Mouse (Mus musculus): Measurements from ENCODE around the gene Ncdn. TPM values are rescaled to one million over a fixed set of nuclear protein-coding genes. Genes with fewer than 3 reads are reported as not detected.
A peak's percentile ranks its signal among the peaks of the same experiment; 100 is the strongest.

Gene Ncdn
- total RNA-seq, 2 experiments from 2014 or later = 12.5 to 15.0 TPM

- no peak for DNase-seq
- intact Hi-C loops (cut with DNase I) = no loop called here
These were observed 1.6 kb upstream of the Ncdn start for GRCm38 (mm10) chr4:126754736-126755374.

- DNase-seq = no peak
- intact Hi-C loops (cut with DNase I) = no loop called here
These were observed 983 bp upstream of the Ncdn start for GRCm38 (mm10) chr4:126754231-126754611.

- no peak for DNase-seq
- intact Hi-C loops (cut with DNase I) = loop anchor here (2.0 kb wide), 1 partner anchor 88 kb away; no protein-coding TSS in a partner anchor
These were observed 563 bp downstream of the Ncdn start for GRCm38 (mm10) chr4:126752608-126753141.

GRCm38 (mm10) chr4:126752024-126752607 lies 1.1 kb downstream of the Ncdn start:
- intact Hi-C loops (cut with DNase I) = loop anchor here (2.0 kb wide), 1 partner anchor 89 kb away; no protein-coding TSS in a partner anchor
- no peak for DNase-seq

GRCm38 (mm10) chr4:126751556-126752023 lies 1.6 kb downstream of the Ncdn start:
- no peak for DNase-seq
- intact Hi-C loops (cut with DNase I) = loop anchor here (2.0 kb wide), 1 partner anchor 89 kb away; no protein-coding TSS in a partner anchor

GRCm38 (mm10) chr4:126750863-126751555 lies 2.2 kb downstream of the Ncdn start:
- intact Hi-C loops (cut with DNase I) = no loop called here
- DNase-seq = no peak

- peak; percentile 66 to 72 for DNase-seq
- intact Hi-C loops (cut with DNase I) = no loop called here
These were observed 3.1 kb downstream of the Ncdn start for GRCm38 (mm10) chr4:126750046-126750683.

- no peak for DNase-seq
- intact Hi-C loops (cut with DNase I) = no loop called here
These were observed 3.7 kb downstream of the Ncdn start for GRCm38 (mm10) chr4:126749553-126749952.

GRCm38 (mm10) chr4:126748381-126748780 lies 4.9 kb downstream of the Ncdn start:
- intact Hi-C loops (cut with DNase I) = no loop called here

GRCm38 (mm10) chr4:126746194-126746840 lies 6.9 kb downstream of the Ncdn start:
- DNase-seq = no peak
- intact Hi-C loops (cut with DNase I) = loop anchor here (1.0 kb wide), 1 partner anchor 93 kb away; no protein-coding TSS in a partner anchor

More at GRCm38 (mm10) chr4:126748381-126748780, 4.9 kb downstream of the Ncdn start:
- DNase-seq = no peak

- intact Hi-C loops (cut with DNase I) = loop anchor here (1.0 kb wide), 1 partner anchor 94 kb away; no protein-coding TSS in a partner anchor
- peak; percentile 55 to 74 for DNase-seq
These were observed 7.6 kb downstream of the Ncdn start for GRCm38 (mm10) chr4:126745506-126746193.

- intact Hi-C loops (cut with DNase I) = loop anchor here (5.0 kb wide), 2 partner anchors 68 to 113 kb away; partner anchors contain the start of gene Psmb2
- DNase-seq = no peak
These were observed 8.4 kb downstream of the Ncdn start for GRCm38 (mm10) chr4:126744831-126745230.

GRCm38 (mm10) chr4:126743713-126744112 lies 9.5 kb downstream of the Ncdn start:
- no peak for DNase-seq
- intact Hi-C loops (cut with DNase I) = loop anchor here (5.0 kb wide), 2 partner anchors 66 to 111 kb away; partner anchors contain the start of gene Psmb2

- no peak for DNase-seq
- intact Hi-C loops (cut with DNase I) = loop anchor here (5.0 kb wide), 2 partner anchors 66 to 111 kb away; partner anchors contain the start of gene Psmb2
These were observed 10.3 kb downstream of the Ncdn start for GRCm38 (mm10) chr4:126742976-126743375.

- DNase-seq = peak; percentile 79 to 85
- intact Hi-C loops (cut with DNase I) = loop anchor here (1.0 to 5.0 kb wide), 4 partner anchors 64 to 187 kb away; partner anchors contain the start of gene Psmb2
These were observed 11.8 kb downstream of the Ncdn start for GRCm38 (mm10) chr4:126741448-126741847.

- no peak for DNase-seq
- intact Hi-C loops (cut with DNase I) = loop anchor here (2.0 to 5.0 kb wide), 3 partner anchors 63 to 185 kb away; partner anchors contain the start of gene Psmb2
These were observed 13.1 kb downstream of the Ncdn start for GRCm38 (mm10) chr4:126739966-126740676.

GRCm38 (mm10) chr4:126736001-126736414 lies 17.2 kb downstream of the Ncdn start, which contains the start of gene Tfap2e:
Gene Tfap2e (minus strand): TSS chr4:126736240.
- intact Hi-C loops (cut with DNase I) = no loop called here
- peak; percentile 41 to 47 for DNase-seq

- intact Hi-C loops (cut with DNase I) = no loop called here
- no peak for DNase-seq
These were observed 17.7 kb downstream of the Ncdn start for GRCm38 (mm10) chr4:126735382-126736000.

Measured in heart, postnatal 14 days (tissue).